Mouse (Mus musculus): ENCODE measurements at regions not wholly inside any gene's neighbourhood (a gene's known extent, or its start where the extent isn't known, plus 50 kb on each side); places are given as distances from the start of the nearest gene placed in this dataset.

DNA sequence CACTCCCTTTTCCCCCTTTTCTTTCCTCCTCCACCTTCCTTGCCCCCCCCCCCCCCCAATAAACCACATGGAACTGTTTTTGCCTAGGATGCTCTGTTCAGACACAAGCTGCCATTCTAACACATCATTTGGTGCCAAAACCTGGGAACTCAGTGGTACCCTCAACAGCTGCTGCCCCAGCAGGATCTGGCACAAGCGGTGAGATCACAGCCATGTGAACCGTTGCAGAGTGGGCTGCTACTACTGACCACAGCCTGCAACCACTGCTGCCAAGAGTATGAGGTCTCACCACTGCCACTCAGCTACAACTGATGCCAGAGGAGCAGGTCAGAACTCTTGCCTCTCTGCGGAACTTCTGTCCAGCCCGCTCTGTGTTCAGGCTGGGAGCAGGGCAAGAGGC is 206.2 kb downstream of the Pcsk1 start:
- Histone ChIP-seq H3K27me3 (ENCODE audit: control insufficient read depth, insufficient read depth, insufficient read length) (no peaks in the 10 kb centered on the region), H3K4me3 (no peak overlapping the region), H3ac (ENCODE audit: control insufficient read depth, insufficient read length) (no peak overlapping the region), H3K36me3 (ENCODE audit: control insufficient read depth, insufficient read depth) (no peaks in the 10 kb centered on the region), H3K79me2 (ENCODE audit: control insufficient read depth, insufficient read depth) (no peaks in the 10 kb centered on the region), H3K4me2 (ENCODE audit: low read depth) (no peak overlapping the region)
- TF ChIP-seq CEBPB (IDR thresholded peaks at IDR 0.05; ENCODE audit: insufficient read depth, poor library complexity, severe bottlenecking) (no peak), TCF12 (IDR thresholded peaks at IDR 0.05; ENCODE audit: insufficient read depth, poor library complexity, severe bottlenecking) (no peak), POLR2A (IDR thresholded peaks at IDR 0.05; ENCODE audit: insufficient read length, low read depth) (no peak), MYOD1 (IDR thresholded peaks at IDR 0.05; ENCODE audit: control insufficient read depth in 1 of 3, insufficient read length in 2 of 3, low read depth in 2 of 3) (peak in 2 of 3 experiments; percentile 29 to 52), E2F4 (IDR thresholded peaks at IDR 0.05; ENCODE audit: insufficient read depth) (no peak), REST (IDR thresholded peaks at IDR 0.05; ENCODE audit: insufficient read depth, insufficient read length) (no peak), MYOG (IDR thresholded peaks at IDR 0.05; ENCODE audit: control insufficient read depth in 1 of 3, insufficient read depth in 1 of 3, insufficient read length in 2 of 3, low read depth in 2 of 3) (peak in 2 of 3 experiments; percentile 34 to 36)

GRCm38 (mm10) chr13:75319780-75320179 is 230.2 kb downstream of the Pcsk1 start:
- TF ChIP-seq POLR2A (IDR thresholded peaks at IDR 0.05; ENCODE audit: insufficient read length, low read depth) (no peak), SRF (IDR thresholded peaks at IDR 0.05; ENCODE audit: control insufficient read depth, insufficient read length, low read depth) (no peak)
- Histone ChIP-seq H3K4me2 (ENCODE audit: low read depth) (peak overlapping the region; percentile 24), H3K79me2 (ENCODE audit: control insufficient read depth, insufficient read depth) (no peaks in the 10 kb centered on the region), H3K36me3 (ENCODE audit: control insufficient read depth, insufficient read depth) (no peaks in the 10 kb centered on the region), H3ac (ENCODE audit: control insufficient read depth, insufficient read length) (no peak overlapping the region), H3K27me3 (ENCODE audit: control insufficient read depth, insufficient read depth, insufficient read length) (no peaks in the 10 kb centered on the region), H3K4me3 (no peak overlapping the region)

DNA sequence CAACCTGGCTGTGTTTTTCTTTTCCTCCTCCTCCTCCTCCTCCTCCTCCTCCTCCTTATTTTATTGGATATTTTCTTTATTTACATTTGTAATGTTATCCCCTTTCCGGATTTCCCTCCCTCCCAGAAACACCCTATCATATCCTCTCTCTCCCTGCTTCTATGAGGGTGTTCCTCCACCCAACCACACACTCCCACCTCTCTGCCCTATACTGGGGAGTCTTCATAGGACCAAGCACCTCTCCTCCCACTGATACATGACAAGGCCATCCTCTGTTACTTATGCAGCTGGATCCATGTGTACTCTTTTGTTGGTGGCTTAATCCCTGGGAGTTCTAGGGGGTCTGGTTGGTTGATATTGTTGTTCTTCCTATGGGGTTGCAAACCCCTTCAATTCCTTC is 230.6 kb downstream of the Pcsk1 start:
- no peak overlapping the region for H3ac ChIP-seq (ENCODE audit: control insufficient read depth, insufficient read length)
- no peak overlapping the region for H3K4me3 ChIP-seq
- TF ChIP-seq MAX (IDR thresholded peaks at IDR 0.05; ENCODE audit: low read depth) (no peak), E2F4 (IDR thresholded peaks at IDR 0.05; ENCODE audit: insufficient read depth) (no peak), CEBPB (IDR thresholded peaks at IDR 0.05; ENCODE audit: insufficient read depth, poor library complexity, severe bottlenecking) (no peak), TCF12 (IDR thresholded peaks at IDR 0.05; ENCODE audit: insufficient read depth, poor library complexity, severe bottlenecking) (no peak), POLR2AphosphoS2 (IDR thresholded peaks at IDR 0.05; ENCODE audit: insufficient read length, low read depth) (no peak), USF1 (IDR thresholded peaks at IDR 0.05; ENCODE audit: low read depth) (no peak)
- no peaks in the 10 kb centered on the region for H3K36me3 ChIP-seq (ENCODE audit: control insufficient read depth, insufficient read depth)
- H3K4me2 ChIP-seq (ENCODE audit: low read depth) = no peak overlapping the region
- no peaks in the 10 kb centered on the region for H3K27me3 ChIP-seq (ENCODE audit: control insufficient read depth, insufficient read depth, insufficient read length)
- H3K79me2 ChIP-seq (ENCODE audit: control insufficient read depth, insufficient read depth) = no peaks in the 10 kb centered on the region

DNA sequence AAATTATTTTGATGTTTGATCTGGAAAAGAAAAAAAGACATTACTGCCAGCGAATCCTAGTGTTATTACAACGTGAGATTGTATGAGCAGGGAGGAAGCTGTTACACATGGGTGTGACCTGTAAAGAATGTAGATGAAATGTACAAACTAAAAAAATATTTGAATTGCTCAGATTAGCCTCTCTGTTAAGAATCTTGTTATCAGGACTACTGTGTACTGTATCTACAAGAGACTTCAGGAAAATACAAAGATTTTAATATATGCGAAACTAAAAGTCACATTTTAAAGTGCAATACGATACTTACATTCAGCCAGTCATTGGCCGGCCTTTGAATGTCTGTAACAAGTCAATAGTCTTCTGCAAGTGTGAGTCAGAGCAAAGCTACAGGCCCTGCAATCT is 247.4 kb downstream of the Pcsk1 start:
- H3ac ChIP-seq (ENCODE audit: control insufficient read depth, insufficient read length) = no peak overlapping the region
- TF ChIP-seq POLR2AphosphoS2 (IDR thresholded peaks at IDR 0.05; ENCODE audit: insufficient read length, low read depth) (no peak), MYOG (IDR thresholded peaks at IDR 0.05; ENCODE audit: control insufficient read depth in 1 of 3, insufficient read depth in 1 of 3, insufficient read length in 2 of 3, low read depth in 2 of 3) (no peak), TCF3 (IDR thresholded peaks at IDR 0.05; ENCODE audit: insufficient read length, low read depth) (no peak), TCF12 (IDR thresholded peaks at IDR 0.05; ENCODE audit: insufficient read depth, poor library complexity, severe bottlenecking) (no peak), SRF (IDR thresholded peaks at IDR 0.05; ENCODE audit: control insufficient read depth, insufficient read length, low read depth) (no peak), USF1 (IDR thresholded peaks at IDR 0.05; ENCODE audit: low read depth) (no peak), POLR2A (IDR thresholded peaks at IDR 0.05; ENCODE audit: insufficient read length, low read depth) (no peak), MAX (IDR thresholded peaks at IDR 0.05; ENCODE audit: low read depth) (no peak), E2F4 (IDR thresholded peaks at IDR 0.05; ENCODE audit: insufficient read depth) (no peak), REST (IDR thresholded peaks at IDR 0.05; ENCODE audit: insufficient read depth, insufficient read length) (no peak), MYOD1 (IDR thresholded peaks at IDR 0.05; ENCODE audit: control insufficient read depth in 1 of 3, insufficient read length in 2 of 3, low read depth in 2 of 3) (no peak), CEBPB (IDR thresholded peaks at IDR 0.05; ENCODE audit: insufficient read depth, poor library complexity, severe bottlenecking) (no peak)
- no peaks in the 10 kb centered on the region for H3K36me3 ChIP-seq (ENCODE audit: control insufficient read depth, insufficient read depth)
- H3K4me3 ChIP-seq = no peak overlapping the region
- H3K79me2 ChIP-seq (ENCODE audit: control insufficient read depth, insufficient read depth) = no peaks in the 10 kb centered on the region
- no peaks in the 10 kb centered on the region for H3K27me3 ChIP-seq (ENCODE audit: control insufficient read depth, insufficient read depth, insufficient read length)
- H3K4me2 ChIP-seq (ENCODE audit: low read depth) = no peak overlapping the region

GRCm38 (mm10) chr13:75343422-75343821 is 253.8 kb downstream of the Pcsk1 start:
- no peaks in the 10 kb centered on the region for H3K27me3 ChIP-seq (ENCODE audit: control insufficient read depth, insufficient read depth, insufficient read length)
- no peak overlapping the region for H3K4me2 ChIP-seq (ENCODE audit: low read depth)
- H3K79me2 ChIP-seq (ENCODE audit: control insufficient read depth, insufficient read depth) = no peaks in the 10 kb centered on the region
- no peak overlapping the region for H3K4me3 ChIP-seq
- no peak for TF ChIP-seq TCF12 (IDR thresholded peaks at IDR 0.05; ENCODE audit: insufficient read depth, poor library complexity, severe bottlenecking)
- TF ChIP-seq MYOD1 (IDR thresholded peaks at IDR 0.05; ENCODE audit: control insufficient read depth in 1 of 3, insufficient read length in 2 of 3, low read depth in 2 of 3) = no peak
- no peak for TF ChIP-seq CEBPB (IDR thresholded peaks at IDR 0.05; ENCODE audit: insufficient read depth, poor library complexity, severe bottlenecking)
- TF ChIP-seq POLR2AphosphoS2 (IDR thresholded peaks at IDR 0.05; ENCODE audit: insufficient read length, low read depth) = no peak
- TF ChIP-seq MAX (IDR thresholded peaks at IDR 0.05; ENCODE audit: low read depth) = no peak
- no peak for TF ChIP-seq USF1 (IDR thresholded peaks at IDR 0.05; ENCODE audit: low read depth)
- no peak for TF ChIP-seq TCF3 (IDR thresholded peaks at IDR 0.05; ENCODE audit: insufficient read length, low read depth)
- no peak for TF ChIP-seq POLR2A (IDR thresholded peaks at IDR 0.05; ENCODE audit: insufficient read length, low read depth)
- H3K36me3 ChIP-seq (ENCODE audit: control insufficient read depth, insufficient read depth) = no peaks in the 10 kb centered on the region
- no peak overlapping the region for H3ac ChIP-seq (ENCODE audit: control insufficient read depth, insufficient read length)
